Mouse (Mus musculus) MEL (cell line): ENCODE measurements around the gene Pum1. TPM values are rescaled to one million over a fixed set of nuclear protein-coding genes. Genes with fewer than 3 reads are reported as not detected.

Source experiments
- DNase-seq: peaks from one replicate; pipeline ENCODE4 v3.0.0; 2011; ENCODE audit warnings: low read depth, low spot score
- H3K27ac ChIP-seq: 2 replicates; pipeline ENCODE4 v1.5.1; 2012; ENCODE audit warnings: low read depth, mild to moderate bottlenecking, control low read depth, low read length, moderate library complexity; ENCODE audit not compliant: control insufficient read depth
- H3K27me3 ChIP-seq, 2 experiments: fragments of 150-350 bp in 1 of 2; sonication (generic) in 1 of 2; 2 replicates each; pipeline ENCODE4 v1.6.1; 2012; ENCODE audit warnings: low read length in 2 of 2, mild to moderate bottlenecking in 2 of 2, improper control_type of control experiment in 1 of 2, moderate library complexity in 1 of 2; ENCODE audit not compliant: insufficient read depth in 2 of 2, control insufficient read depth in 1 of 2
- H3K36me3 ChIP-seq, 2 experiments: 2 replicates each; pipeline ENCODE4 v1.6.1; 2012 to 2014; ENCODE audit warnings: low read length in 2 of 2, improper control_type of control experiment in 1 of 2, inconsistent platforms in 1 of 2, mild to moderate bottlenecking in 1 of 2; ENCODE audit not compliant: insufficient read depth in 2 of 2, control insufficient read depth in 1 of 2
- H3K4me1 ChIP-seq, 2 experiments: fragments of 150-350 bp in 1 of 2; sonication (generic) in 1 of 2; 2 replicates each; pipeline ENCODE4 v1.6.1; 2012; ENCODE audit warnings: low read length in 2 of 2, improper control_type of control experiment in 1 of 2, mild to moderate bottlenecking in 1 of 2; ENCODE audit not compliant: insufficient read depth in 2 of 2, control insufficient read depth in 1 of 2
- H3K4me3 ChIP-seq, 2 experiments: fragments of 150-350 bp in 1 of 2; sonication (generic) in 1 of 2; 2 replicates each; pipeline ENCODE4 v1.5.1; 2012; ENCODE audit warnings: low read depth in 2 of 2, low read length in 2 of 2, mild to moderate bottlenecking in 2 of 2, moderate library complexity in 2 of 2, control low read depth in 1 of 2, improper control_type of control experiment in 1 of 2; ENCODE audit not compliant: control insufficient read depth in 1 of 2, insufficient read depth in 1 of 2
- H3K79me2 ChIP-seq: 2 replicates; pipeline ENCODE4 v1.6.1; 2012; ENCODE audit warnings: mild to moderate bottlenecking, low read length, moderate library complexity; ENCODE audit not compliant: control insufficient read depth, poor library complexity, insufficient read depth
- H3K9ac ChIP-seq: 2 replicates; pipeline ENCODE4 v1.6.1; 2012; ENCODE audit warnings: low read depth, mild to moderate bottlenecking, control low read depth, low read length, moderate library complexity; ENCODE audit not compliant: control insufficient read depth, poor library complexity, severe bottlenecking
- H3K9me3 ChIP-seq: fragments of 150-350 bp; sonication (generic); replicated peaks from 2 replicates; pipeline ENCODE4 v1.6.1; 2012; ENCODE audit warnings: mild to moderate bottlenecking, low read length, improper control_type of control experiment, moderate library complexity; ENCODE audit not compliant: insufficient read depth
- GATA1 ChIP-seq: IDR thresholded peaks from 2 replicates; pipeline ENCODE4 v1.6.1; 2011; ENCODE audit warnings: low read depth, low read length, improper control_type of control experiment
- JUND ChIP-seq: IDR thresholded peaks from 2 replicates; pipeline ENCODE4 v1.6.1; 2011; ENCODE audit warnings: low read depth, mild to moderate bottlenecking, improper control_type of control experiment, low read length
- KAT2A ChIP-seq: conservative IDR thresholded peaks from 2 replicates; pipeline ENCODE4 v1.6.1; 2012; ENCODE audit warnings: low read depth, low read length, improper control_type of control experiment, inconsistent platforms
- MAX ChIP-seq: IDR thresholded peaks from 2 replicates; pipeline ENCODE4 v1.6.1; 2011; ENCODE audit warnings: low read length, improper control_type of control experiment
- MAZ ChIP-seq: IDR thresholded peaks from 2 replicates; pipeline ENCODE4 v1.6.1; 2012; ENCODE audit warnings: low read depth, mild to moderate bottlenecking, inconsistent platforms, low read length, improper control_type of control experiment
- MYB ChIP-seq: IDR thresholded peaks from 2 replicates; pipeline ENCODE4 v1.6.1; 2011; ENCODE audit warnings: mild to moderate bottlenecking, low read depth, low read length, improper control_type of control experiment
- MYC ChIP-seq: IDR thresholded peaks from 2 replicates; pipeline ENCODE4 v1.6.1; 2011; ENCODE audit warnings: low read depth, mild to moderate bottlenecking, low read length, improper control_type of control experiment, moderate library complexity
- NELFE ChIP-seq: IDR thresholded peaks from 2 replicates; pipeline ENCODE4 v1.6.1; 2011; ENCODE audit warnings: low read depth, low read length, improper control_type of control experiment
- NRF1 ChIP-seq: IDR thresholded peaks from 2 replicates; pipeline ENCODE4 v1.6.1; 2014; ENCODE audit warnings: low read depth, mild to moderate bottlenecking, inconsistent platforms, low read length, improper control_type of control experiment, moderate library complexity; ENCODE audit not compliant: poor library complexity, insufficient read depth, severe bottlenecking
- POLR2A ChIP-seq, 2 experiments: IDR thresholded peaks; 2 replicates each; pipeline ENCODE4 v1.6.1; 2011 to 2012; ENCODE audit warnings: low read length in 2 of 2, mild to moderate bottlenecking in 2 of 2, control low read depth in 1 of 2, improper control_type of control experiment in 1 of 2, low read depth in 1 of 2, moderate library complexity in 1 of 2; ENCODE audit not compliant: control insufficient read depth in 1 of 2, insufficient read depth in 1 of 2, poor library complexity in 1 of 2
- POLR2AphosphoS2 ChIP-seq: IDR thresholded peaks from 2 replicates; pipeline ENCODE4 v1.6.1; 2011; ENCODE audit warnings: low read length, improper control_type of control experiment
- SIN3A ChIP-seq: IDR thresholded peaks from 2 replicates; pipeline ENCODE4 v1.6.1; 2012; ENCODE audit warnings: low read length, improper control_type of control experiment, inconsistent platforms
- TAL1 ChIP-seq: IDR thresholded peaks from 2 replicates; pipeline ENCODE4 v1.6.1; 2012; ENCODE audit warnings: mild to moderate bottlenecking, inconsistent platforms, low read length, moderate library complexity, mixed read lengths
- TBP ChIP-seq: IDR thresholded peaks from 2 replicates; pipeline ENCODE4 v1.8.0; 2011; ENCODE audit warnings: low read depth, low read length, improper control_type of control experiment
- UBTF ChIP-seq: IDR thresholded peaks from 2 replicates; pipeline ENCODE4 v1.6.1; 2012; ENCODE audit warnings: low read depth, mild to moderate bottlenecking, inconsistent platforms, low read length, improper control_type of control experiment, moderate library complexity, borderline replicate concordance; ENCODE audit not compliant: insufficient read depth
- USF1 ChIP-seq: IDR thresholded peaks from 2 replicates; pipeline ENCODE4 v1.6.1; 2014; ENCODE audit warnings: low read depth, mild to moderate bottlenecking, inconsistent platforms, low read length, improper control_type of control experiment, moderate library complexity
- ZC3H11A ChIP-seq: IDR thresholded peaks from 2 replicates; pipeline ENCODE4 v1.6.1; 2012; ENCODE audit warnings: low read depth, mild to moderate bottlenecking, inconsistent platforms, low read length, improper control_type of control experiment
- ZNF384 ChIP-seq: IDR thresholded peaks from 2 replicates; pipeline ENCODE4 v1.6.1; 2012; ENCODE audit warnings: low read depth, mild to moderate bottlenecking, inconsistent platforms, low read length, improper control_type of control experiment
- polyA plus RNA-seq, 2 experiments: library from polyadenylated mRNA; stranded (reverse) in 1 of 2; unstranded in 1 of 2; fragments of >175 nt in 1 of 2; fragments of >200 nt in 1 of 2; gene quantifications; 2 replicates each; pipeline versions ENCODE4 v1.2.1 to v1.2.4; 2012; ENCODE audit warnings: low replicate concordance in 2 of 2, low read depth in 1 of 2; ENCODE audit not compliant: insufficient read length in 2 of 2, insufficient read depth in 1 of 2, missing spikeins in 1 of 2
- total RNA-seq: library from RNA; depleted of rRNA; stranded (reverse); fragments of 300-350 nt; gene quantifications from 2 replicates; pipeline ENCODE4 v1.2.3, GENCODE M21; 2012

Gene Pum1
- total and polyA plus RNA-seq, 3 experiments = 31.9 to 46.2 (median 36.1) TPM

DNA sequence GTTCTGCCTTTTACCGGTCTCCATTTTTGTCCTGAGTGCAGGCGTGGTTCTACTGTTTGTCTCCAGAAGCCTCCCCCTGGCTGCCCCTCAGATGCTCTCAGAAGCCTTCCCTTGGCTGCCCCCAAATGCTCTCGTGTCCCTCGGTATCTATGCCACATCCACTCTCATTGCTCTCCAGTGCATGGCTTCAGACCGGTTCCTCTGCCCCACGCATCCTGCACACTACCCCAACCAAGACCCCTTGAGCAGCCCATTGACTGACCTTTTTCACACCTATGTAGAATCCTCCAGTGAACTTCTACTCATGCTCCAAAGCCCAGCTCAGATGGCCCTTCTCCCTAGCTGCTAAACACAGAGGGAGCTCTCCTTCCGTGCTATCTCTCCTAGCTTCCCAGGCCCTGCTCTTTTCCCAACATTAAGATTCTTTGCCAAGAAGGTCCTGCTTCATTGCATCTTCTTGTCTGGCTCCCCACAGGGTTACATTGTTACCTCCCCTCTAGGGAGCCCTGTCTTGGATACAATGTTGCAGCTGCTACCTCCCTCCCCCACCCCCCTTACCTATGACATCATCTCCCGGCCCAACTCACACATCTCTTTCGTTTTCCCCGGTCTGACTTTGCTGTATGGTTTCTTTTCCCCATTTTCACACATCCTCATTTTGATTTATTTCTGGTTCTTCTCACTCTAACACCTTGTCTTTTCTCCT, 138.7 kb downstream of the Pum1 start:
- H3K79me2 ChIP-seq = no peaks in the 10 kb centered on the region
- H3K4me3 ChIP-seq = no peak overlapping the region
- H3K27me3 ChIP-seq = no peaks in the 10 kb centered on the region
- H3K9me3 ChIP-seq = no peaks in the 10 kb centered on the region
- no peaks in the 10 kb centered on the region for H3K36me3 ChIP-seq
- no peak for TF ChIP-seq USF1
- no peak for TF ChIP-seq GATA1
- no peak for TF ChIP-seq MAZ
- no peak for TF ChIP-seq KAT2A
- TF ChIP-seq UBTF = no peak
- TF ChIP-seq MAX = no peak
- no peak for DNase-seq
- no peaks in the 10 kb centered on the region for H3K4me1 ChIP-seq
- H3K9ac ChIP-seq = no peak overlapping the region
- H3K27ac ChIP-seq = no peak overlapping the region

DNA sequence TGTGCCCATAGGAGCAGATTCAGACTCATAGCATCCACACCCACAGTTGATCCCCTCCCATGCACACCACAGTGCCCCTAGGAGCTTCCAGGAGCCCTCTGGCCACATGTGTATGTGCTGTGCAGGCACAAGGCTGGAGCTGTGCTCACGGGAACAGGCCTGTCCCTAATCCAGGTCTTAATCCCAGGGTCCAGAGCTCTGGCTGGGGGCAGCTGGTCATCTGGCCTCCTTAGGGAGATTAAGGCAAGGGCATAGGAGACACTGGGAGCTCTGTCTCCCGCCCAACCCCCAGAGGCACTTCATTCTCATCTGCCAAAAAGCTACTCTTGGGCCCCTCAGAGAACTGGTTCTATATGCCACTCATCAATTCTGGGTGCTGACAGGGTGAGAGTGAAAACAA, 140.5 kb downstream of the Pum1 start:
- no peaks in the 10 kb centered on the region for H3K4me1 ChIP-seq
- no peaks in the 10 kb centered on the region for H3K79me2 ChIP-seq
- H3K9ac ChIP-seq = no peak overlapping the region
- no peak overlapping the region for H3K4me3 ChIP-seq
- no peak overlapping the region for H3K27ac ChIP-seq
- H3K27me3 ChIP-seq = no peaks in the 10 kb centered on the region
- no peaks in the 10 kb centered on the region for H3K9me3 ChIP-seq
- no peak for TF ChIP-seq NELFE
- TF ChIP-seq, all 39 proteins: peak for 0
- DNase-seq = no peak
- no peaks in the 10 kb centered on the region for H3K36me3 ChIP-seq

DNA sequence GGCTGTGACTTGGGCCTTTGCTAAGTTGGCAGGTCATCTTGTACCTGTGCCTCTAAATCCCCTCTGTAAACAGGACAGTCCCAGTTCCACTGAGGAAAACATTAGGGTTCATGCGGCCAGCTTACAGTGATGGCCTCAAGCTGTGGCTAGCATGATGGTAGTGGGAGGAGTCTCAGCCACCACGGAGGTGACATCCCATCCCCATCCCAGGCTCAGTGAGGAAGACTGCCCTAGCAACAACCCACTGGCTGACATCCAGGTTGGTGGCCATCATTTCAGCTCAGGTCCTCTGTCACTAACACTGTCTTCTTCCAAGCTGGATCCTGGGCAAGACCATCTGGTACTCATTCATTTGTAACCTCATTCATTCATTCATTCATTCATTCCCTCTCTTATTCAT, 141.2 kb downstream of the Pum1 start:
- no peaks in the 10 kb centered on the region for H3K36me3 ChIP-seq
- no peaks in the 10 kb centered on the region for H3K4me1 ChIP-seq
- no peaks in the 10 kb centered on the region for H3K79me2 ChIP-seq
- no peaks in the 10 kb centered on the region for H3K27me3 ChIP-seq
- no peaks in the 10 kb centered on the region for H3K9me3 ChIP-seq
- TF ChIP-seq MYC (no peak), ZNF384 (no peak), SIN3A (no peak), UBTF (no peak), TBP (no peak), POLR2A (IDR thresholded peaks at IDR 0.05; ENCODE audit: control insufficient read depth in 1 of 2, insufficient read depth in 1 of 2, low read depth in 1 of 2, low read length in 2 of 2, poor library complexity in 1 of 2) (no peak), NRF1 (no peak), ZC3H11A (no peak), JUND (no peak), POLR2AphosphoS2 (no peak), TAL1 (no peak), MYB (no peak)
- H3K9ac ChIP-seq = no peak overlapping the region
- DNase-seq = no peak
- H3K4me3 ChIP-seq = no peak overlapping the region
- no peak overlapping the region for H3K27ac ChIP-seq
